Mouse (Mus musculus): ENCODE data around the gene Iscu.

Iscu gene

GRCm38 (mm10) chr5:113772450-113772895 is at the start of gene Iscu, which contains the start of gene Sart3:
Iscu (plus strand) TSS chr5:113772748.
Sart3 (minus strand) TSS chr5:113772510.
- peak; percentile 95 for DNase-seq (ENCODE audit: low spot score)

- DNase-seq (ENCODE audit: low spot score), result no peak
Measured at GRCm38 (mm10) chr5:113723567-113724237, 48.8 kb upstream of the Iscu start.

- peak; percentile 66 for DNase-seq (ENCODE audit: low spot score)
Measured at GRCm38 (mm10) chr5:113724446-113724845, 48.1 kb upstream of the Iscu start, which contains the start of gene 1700069L16Rik. 1700069L16Rik (minus strand) TSS chr5:113724772.

DNA sequence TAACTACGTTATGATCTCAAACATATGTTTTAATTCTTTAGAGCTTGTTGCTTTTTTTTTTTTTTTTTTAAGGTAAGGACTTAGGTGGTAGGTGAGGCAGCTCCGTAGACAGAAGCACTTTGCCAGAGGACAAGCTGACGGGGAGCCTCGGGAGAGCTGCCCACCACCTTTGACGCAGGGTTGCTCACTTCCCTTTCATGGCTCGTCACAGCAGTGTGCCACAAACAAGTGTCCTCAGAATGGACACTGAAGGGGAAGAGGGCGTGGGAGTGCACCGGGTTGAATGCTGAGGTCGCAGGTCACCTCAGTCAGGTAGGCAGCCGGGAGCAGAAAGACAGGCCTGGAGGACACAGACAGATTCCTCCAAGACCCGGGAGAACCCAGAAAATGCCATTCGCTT is 47.1 kb upstream of the Iscu start:
- DNase-seq (ENCODE audit: low spot score), result no peak

DNA sequence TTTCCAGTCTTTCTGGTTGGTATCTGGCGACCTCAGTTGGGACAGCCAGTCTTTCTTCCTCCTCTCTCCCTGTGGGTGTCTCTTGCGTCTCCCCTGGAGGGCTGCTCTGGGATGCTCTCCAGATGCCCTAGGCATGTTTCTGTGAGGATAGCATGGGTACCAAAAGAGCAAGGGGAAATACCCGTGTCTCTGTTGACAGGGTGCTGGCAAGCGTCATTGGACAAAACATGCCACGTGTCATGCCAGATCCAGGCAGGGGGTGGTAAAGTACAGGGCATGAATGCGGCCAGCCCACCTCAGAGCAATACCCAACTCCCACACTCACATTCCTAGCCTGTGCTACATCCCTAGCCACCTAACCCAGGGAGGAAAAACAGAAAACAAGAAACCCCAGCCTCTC is 45.9 kb upstream of the Iscu start:
- no peak for DNase-seq (ENCODE audit: low spot score)

DNA sequence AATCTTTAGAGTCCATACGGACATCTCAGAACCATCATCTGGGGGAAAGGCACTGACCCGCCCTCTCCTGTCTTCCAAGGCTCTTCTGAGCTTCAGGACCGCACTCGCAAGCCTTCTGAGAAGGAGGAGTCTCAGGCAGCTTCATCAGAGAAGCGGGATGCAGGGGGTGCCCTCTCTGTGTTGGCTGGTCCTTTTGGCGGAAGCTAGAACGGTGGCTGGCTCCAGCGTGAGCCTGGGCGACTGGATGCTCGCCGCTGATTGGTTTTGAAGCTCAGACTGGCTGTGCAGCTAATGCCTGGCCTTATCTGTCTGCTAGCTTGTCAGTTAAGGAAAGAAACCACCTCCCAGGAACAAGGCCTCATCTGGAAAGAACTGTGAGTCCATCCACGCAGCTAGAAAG is 45.3 kb upstream of the Iscu start:
- DNase-seq (ENCODE audit: low spot score), result no peak

- DNase-seq (ENCODE audit: low spot score), result no peak
Measured at GRCm38 (mm10) chr5:113728011-113728410, 44.5 kb upstream of the Iscu start.

DNA sequence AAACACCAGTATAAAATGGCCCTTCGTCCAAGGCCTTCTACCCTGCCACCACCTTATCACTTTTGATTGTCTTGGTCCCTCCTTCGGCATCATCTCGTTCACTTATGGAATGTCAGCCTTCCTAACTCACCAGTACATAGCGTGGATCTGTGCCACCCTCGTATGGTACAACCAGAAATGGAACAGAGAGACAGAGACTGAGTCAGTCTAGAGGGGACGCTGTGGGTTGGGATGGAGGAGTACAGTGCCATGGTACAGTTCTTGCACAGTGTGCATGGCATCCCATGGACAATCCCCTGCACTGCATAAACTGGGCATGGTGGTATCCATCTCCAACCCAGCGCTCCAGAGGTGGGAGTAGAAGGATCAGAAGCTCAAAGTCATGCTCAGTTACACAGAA is 43.9 kb upstream of the Iscu start:
- DNase-seq (ENCODE audit: low spot score), result no peak

DNA sequence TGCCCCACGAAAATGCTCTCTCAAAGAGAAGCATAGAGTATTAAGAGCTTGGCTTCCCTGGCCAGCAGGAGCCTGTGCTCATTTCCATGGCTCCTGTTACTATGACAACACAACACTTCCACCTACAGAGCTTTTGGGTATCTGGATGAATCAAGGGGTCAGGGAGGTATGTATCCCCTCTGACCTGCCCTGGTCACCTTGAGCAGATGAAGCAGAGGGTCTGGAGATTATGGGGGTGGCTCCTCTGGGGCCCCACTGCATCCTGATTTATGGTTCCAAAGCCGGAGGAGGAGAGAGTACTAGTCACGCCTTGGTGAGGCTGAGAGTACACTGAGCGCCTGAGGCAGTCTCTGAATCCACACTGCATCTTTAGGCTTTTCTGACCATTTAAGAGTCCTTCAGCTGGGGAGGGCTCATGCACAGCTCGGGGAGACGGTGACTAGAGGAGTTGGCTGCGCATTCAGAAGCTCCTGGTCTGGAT is 41.9 kb upstream of the Iscu start:
- DNase-seq (ENCODE audit: low spot score), result no peak

DNA sequence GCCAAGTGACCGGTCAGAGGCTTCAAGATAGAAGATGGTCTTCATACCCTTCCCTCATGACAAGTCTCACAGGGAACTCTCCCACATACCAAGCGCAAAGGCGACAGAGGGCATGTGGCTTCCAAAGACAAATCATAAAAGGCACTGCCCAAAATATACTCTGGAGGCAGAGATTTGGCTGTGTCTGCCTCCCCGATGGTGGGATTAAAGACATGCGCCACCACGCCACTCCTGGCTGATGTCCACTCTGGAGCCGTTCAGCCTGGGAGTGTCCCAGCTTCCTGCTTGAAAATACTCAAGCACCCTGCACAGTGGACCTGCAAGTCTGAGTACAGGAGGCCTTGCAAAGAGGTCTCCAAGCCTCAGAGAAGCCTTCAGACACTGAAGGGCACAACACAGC is 41.4 kb upstream of the Iscu start:
- DNase-seq (ENCODE audit: low spot score), result no peak

- peak; percentile 45 for DNase-seq (ENCODE audit: low spot score)
Measured at GRCm38 (mm10) chr5:113732182-113732581, 40.4 kb upstream of the Iscu start.

- DNase-seq (ENCODE audit: low spot score), result no peak
Measured at GRCm38 (mm10) chr5:113734376-113734775, 38.2 kb upstream of the Iscu start.

DNA sequence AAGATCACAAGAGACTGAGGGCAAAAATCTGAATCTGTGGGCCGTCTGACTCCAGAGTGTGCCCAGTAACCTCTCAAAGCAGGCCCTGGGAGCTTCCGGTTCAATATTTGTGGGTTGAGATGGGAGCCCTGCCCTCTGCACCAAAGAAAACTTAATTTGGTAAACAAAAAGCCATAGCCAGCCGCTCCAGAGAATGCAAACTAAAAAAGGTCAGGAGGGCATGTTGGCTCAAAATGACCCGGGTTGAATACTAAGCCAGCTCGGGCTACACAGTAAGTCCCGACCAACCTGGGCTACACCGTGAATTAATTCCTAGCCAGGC is 37.6 kb upstream of the Iscu start:
- DNase-seq (ENCODE audit: low spot score), result no peak

DNA sequence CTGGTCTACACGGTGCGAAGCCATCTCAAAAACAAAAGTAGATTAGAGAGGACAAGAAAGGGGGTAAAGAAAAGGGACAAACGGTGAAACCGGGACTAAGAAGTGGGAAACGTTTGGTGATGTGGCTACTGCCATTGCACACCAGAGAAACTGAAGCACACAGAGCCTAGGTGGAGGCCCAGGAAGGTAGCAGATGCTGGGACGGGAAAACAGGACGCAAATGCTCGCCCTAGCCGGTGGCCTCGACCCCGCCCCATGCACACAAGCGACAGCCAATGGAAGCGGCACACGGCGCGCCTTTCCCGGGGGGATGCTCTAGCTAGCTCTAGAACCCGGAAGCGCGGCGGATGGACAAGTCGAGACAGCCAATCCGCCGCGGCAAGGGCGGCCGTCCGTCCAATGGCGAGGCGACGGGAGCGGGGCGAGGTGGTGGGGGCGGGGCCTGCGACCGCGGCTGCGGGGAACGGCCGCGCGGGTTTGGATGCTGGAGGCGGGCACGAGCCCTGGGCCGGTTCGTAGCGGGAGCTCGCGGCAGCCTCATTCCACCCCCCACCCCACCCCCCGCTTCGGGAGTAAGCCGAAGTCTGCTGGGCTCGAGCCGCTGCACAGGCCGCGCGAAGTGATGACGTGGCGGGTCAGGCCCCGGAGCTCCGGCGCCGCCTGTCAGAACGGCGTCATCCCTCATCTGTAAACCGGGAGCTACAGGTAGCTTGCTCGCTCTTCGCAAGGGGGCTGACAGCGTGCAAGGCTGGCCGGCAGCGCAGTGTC is 37.0 kb upstream of the Iscu start, which contains the start of gene Ficd:
Gene Ficd, plus strand, starts transcription at position 459 of the 768 bp plus-strand sequence.
- peak; percentile 91 for DNase-seq (ENCODE audit: low spot score)

GRCm38 (mm10) chr5:113736113-113736502 is 36.4 kb upstream of the Iscu start:
- DNase-seq (ENCODE audit: low spot score), result no peak

- no peak for DNase-seq (ENCODE audit: low spot score)
Measured at GRCm38 (mm10) chr5:113736522-113737164, 35.9 kb upstream of the Iscu start.

- DNase-seq (ENCODE audit: low spot score), result no peak
Measured at GRCm38 (mm10) chr5:113737607-113738237, 34.8 kb upstream of the Iscu start.

- DNase-seq (ENCODE audit: low spot score), result no peak
Measured at GRCm38 (mm10) chr5:113747629-113748028, 24.9 kb upstream of the Iscu start.

- no peak for DNase-seq (ENCODE audit: low spot score)
Measured at GRCm38 (mm10) chr5:113748556-113749331, 23.8 kb upstream of the Iscu start.

GRCm38 (mm10) chr5:113751521-113752157 is 20.9 kb upstream of the Iscu start:
- DNase-seq (ENCODE audit: low spot score), result no peak

Data from T-cell, adult 2 months (primary cell).